Mouse (Mus musculus) lung, adult 2 months (tissue): ENCODE results near the gene Fut1.

Experiments used
- CTCF ChIP-seq: fragments of 200-500 bp; IDR thresholded peaks from 2 replicates; pipeline ENCODE4 v1.5.1; 2011; ENCODE audit warnings: mild to moderate bottlenecking, low read length, control low read depth; ENCODE audit not compliant: insufficient read depth
- POLR2A ChIP-seq: fragments of 200-500 bp; IDR thresholded peaks from 2 replicates; pipeline ENCODE4 v1.6.1; 2011; ENCODE audit warnings: low read depth, mild to moderate bottlenecking, control low read depth, low read length, borderline replicate concordance; ENCODE audit errors: extremely low read depth

- TF ChIP-seq CTCF (no peak), POLR2A (no peak)
Measured at GRCm38 (mm10) chr7:45585923-45586322, 31.2 kb upstream of the Fut1 start.
